Mouse (Mus musculus) lung, adult 2 months (tissue): ENCODE results near the gene Vtn.

ENCODE experiments used
- CTCF ChIP-seq: fragments of 200-500 bp; IDR thresholded peaks from 2 replicates; pipeline ENCODE4 v1.5.1; 2011; ENCODE audit warnings: mild to moderate bottlenecking, low read length, control low read depth; ENCODE audit not compliant: insufficient read depth
- POLR2A ChIP-seq: fragments of 200-500 bp; IDR thresholded peaks from 2 replicates; pipeline ENCODE4 v1.6.1; 2011; ENCODE audit warnings: low read depth, mild to moderate bottlenecking, control low read depth, low read length, borderline replicate concordance; ENCODE audit errors: extremely low read depth

DNA sequence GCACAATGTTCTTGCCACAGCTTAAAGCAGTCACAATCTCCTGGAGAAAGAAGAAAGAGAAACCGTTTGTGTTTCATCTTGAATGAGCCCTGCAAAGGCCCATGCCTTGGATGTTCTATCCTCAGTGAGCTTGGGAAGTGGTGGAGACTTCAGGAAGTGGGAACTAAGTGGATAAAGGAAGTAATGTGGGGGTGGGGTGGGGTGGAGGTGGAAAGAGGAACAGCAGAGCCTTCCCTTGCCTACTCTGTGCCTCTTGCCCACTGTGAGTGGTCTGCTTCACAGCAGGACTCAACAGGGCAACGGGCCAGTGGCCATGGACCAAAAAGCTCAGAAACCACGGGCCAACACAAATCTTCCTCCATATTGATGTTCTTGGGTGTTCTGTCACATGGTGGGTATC lies 23.6 kb upstream of the Vtn start:
- TF ChIP-seq CTCF = no peak
- TF ChIP-seq POLR2A = no peak
